Mouse (Mus musculus): ENCODE data around the gene Xirp2. TPM values are rescaled to one million over a fixed set of nuclear protein-coding genes. Genes with fewer than 3 reads are reported as not detected.

Gene Xirp2
- total and polyA plus RNA-seq, 3 experiments, result not detected

DNA sequence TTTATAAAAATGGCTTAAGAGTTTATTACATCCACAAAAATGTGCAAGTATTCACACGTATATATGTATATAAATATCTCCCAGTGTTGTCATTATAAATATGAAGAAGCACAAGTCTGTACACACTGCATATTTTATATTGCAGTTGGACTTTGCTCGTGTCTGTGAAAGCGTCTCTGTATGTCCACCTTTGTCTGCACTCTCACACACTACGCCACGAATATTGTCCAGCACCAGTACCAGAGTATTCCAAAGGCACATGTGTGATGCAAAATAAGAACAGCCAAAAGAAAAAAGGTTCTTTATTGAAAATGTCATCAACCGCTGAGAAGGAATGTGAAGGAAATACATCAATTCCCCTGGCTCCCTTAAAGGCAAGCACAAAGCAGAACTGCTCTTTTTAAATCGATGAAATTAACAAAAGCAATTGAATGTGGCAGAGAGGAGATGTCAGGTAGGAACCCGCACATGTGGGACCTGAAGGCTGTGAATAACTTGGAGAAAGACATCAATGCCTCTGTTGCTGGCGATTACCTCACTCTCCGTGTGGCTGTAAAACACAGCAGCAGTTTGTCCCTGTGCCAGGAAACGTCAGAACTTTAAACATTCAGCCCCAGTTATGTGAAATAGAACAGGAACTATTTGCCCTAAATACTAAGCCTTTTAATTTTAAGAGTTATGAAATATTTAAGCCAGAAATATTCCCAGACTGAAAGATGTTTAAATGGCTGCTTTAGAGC is 96.3 kb downstream of the Xirp2 start:
- dilution Hi-C loops (cut with MboI; ENCODE audit: extremely low pct_ligation_motif_present, extremely low pct_unique_long_range_greater_than_20kb, low sequenced_read_pairs), result no loop called here
- TF ChIP-seq ZNF384 (IDR thresholded peaks at IDR 0.05; ENCODE audit: low read depth, low read length), result no peak
- no peak for TF ChIP-seq JUN (IDR thresholded peaks at IDR 0.05; ENCODE audit: insufficient read depth, low read depth, low read length)
- TF ChIP-seq JUND (conservative IDR thresholded peaks at IDR 0.05; ENCODE audit: low read depth, low read length), result no peak
- TF ChIP-seq ETS1 (conservative IDR thresholded peaks at IDR 0.05; ENCODE audit: low read depth, low read length), result no peak
- TF ChIP-seq USF1 (IDR thresholded peaks at IDR 0.05; ENCODE audit: low read depth, low read length), result no peak
- no peak for TF ChIP-seq ZC3H11A (IDR thresholded peaks at IDR 0.05; ENCODE audit: low read depth, low read length)
- TF ChIP-seq NRF1 (IDR thresholded peaks at IDR 0.05; ENCODE audit: low read depth, low read length), result no peak
- TF ChIP-seq CTCF (conservative IDR thresholded peaks at IDR 0.05 in 1 of 2, IDR thresholded peaks at IDR 0.05 in 1 of 2; ENCODE audit: low read depth in 2 of 2, low read length in 2 of 2), result no peak
- no peak for TF ChIP-seq RCOR1 (conservative IDR thresholded peaks at IDR 0.05; ENCODE audit: low read depth, low read length)
- TF ChIP-seq GABPA (IDR thresholded peaks at IDR 0.05; ENCODE audit: insufficient replicate concordance, low read depth, low read length), result no peak
- TF ChIP-seq USF2 (conservative IDR thresholded peaks at IDR 0.05; ENCODE audit: low read depth, low read length), result no peak
- no peak for TF ChIP-seq BHLHE40 (IDR thresholded peaks at IDR 0.05; ENCODE audit: low read depth, low read length)
- no peak for TF ChIP-seq UBTF (IDR thresholded peaks at IDR 0.05; ENCODE audit: low read depth, low read length)
- no peak for TF ChIP-seq ZMIZ1 (IDR thresholded peaks at IDR 0.05; ENCODE audit: low read depth, low read length)

GRCm38 (mm10) chr2:67544426-67544825 is 98.6 kb downstream of the Xirp2 start:
- Histone ChIP-seq H3K27ac (ENCODE audit: insufficient read depth, low read depth) (no peak overlapping the region), H3K4me2 (ENCODE audit: insufficient read depth, low read depth, poor library complexity, severe bottlenecking) (no peak overlapping the region), H3K27me3 (replicated peaks) (no peaks in the 10 kb centered on the region), H3K36me3 (replicated peaks in 1 of 2; ENCODE audit: control insufficient read depth in 1 of 2, insufficient read depth in 1 of 2, low read length in 1 of 2) (no peaks in the 10 kb centered on the region), H3K9ac (ENCODE audit: insufficient read depth, low read depth) (no peak overlapping the region), H3K79me2 (replicated peaks; ENCODE audit: control insufficient read depth, extremely low read depth, insufficient read depth, poor library complexity, severe bottlenecking) (no peaks in the 10 kb centered on the region), H3K4me3 (replicated peaks in 1 of 3; ENCODE audit: low read depth in 2 of 3, low read length in 2 of 3, poor library complexity in 1 of 3) (no peak overlapping the region), H3K9me3 (replicated peaks; ENCODE audit: low read length) (peaks cover 43% of the 10 kb centered on the region), H3K4me1 (ENCODE audit: control insufficient read depth in 1 of 2, insufficient read depth in 2 of 2) (no peaks in the 10 kb centered on the region)
- DNase-seq (ENCODE audit: extremely low read depth), result no peak
- TF ChIP-seq USF1 (IDR thresholded peaks at IDR 0.05; ENCODE audit: low read depth, low read length) (no peak), MXI1 (IDR thresholded peaks at IDR 0.05; ENCODE audit: low read depth, low read length) (no peak), PAX5 (IDR thresholded peaks at IDR 0.05; ENCODE audit: low read length) (no peak), MAZ (IDR thresholded peaks at IDR 0.05; ENCODE audit: low read depth, low read length) (no peak), ZNF384 (IDR thresholded peaks at IDR 0.05; ENCODE audit: low read depth, low read length) (no peak), MAFK (IDR thresholded peaks at IDR 0.05; ENCODE audit: insufficient replicate concordance, low read length) (no peak), NELFE (IDR thresholded peaks at IDR 0.05; ENCODE audit: low read depth, low read length) (no peak), MYC (IDR thresholded peaks at IDR 0.05; ENCODE audit: low read depth, low read length) (no peak), E2F4 (IDR thresholded peaks at IDR 0.05; ENCODE audit: insufficient replicate concordance, low read depth, low read length) (no peak), POLR2A (IDR thresholded peaks at IDR 0.05; ENCODE audit: low read depth, low read length) (no peak), MEF2A (IDR thresholded peaks at IDR 0.05; ENCODE audit: borderline replicate concordance, low read depth, low read length) (no peak), TCF12 (IDR thresholded peaks at IDR 0.05; ENCODE audit: low read depth, low read length) (no peak), ZMIZ1 (IDR thresholded peaks at IDR 0.05; ENCODE audit: low read depth, low read length) (no peak), USF2 (conservative IDR thresholded peaks at IDR 0.05; ENCODE audit: low read depth, low read length) (no peak), CHD1 (IDR thresholded peaks at IDR 0.05; ENCODE audit: low read depth, low read length) (no peak), HCFC1 (IDR thresholded peaks at IDR 0.05; ENCODE audit: low read depth, low read length) (no peak)
- in situ Hi-C loops (cut with MboI; ENCODE audit: low pct_ligation_motif_present, low pct_unique_long_range_greater_than_20kb, low sequenced_read_pairs) (no loop called here), dilution Hi-C loops (cut with MboI; ENCODE audit: extremely low pct_ligation_motif_present, extremely low pct_unique_long_range_greater_than_20kb, low sequenced_read_pairs) (no loop called here)

More for the DNA sequence above, 96.3 kb downstream of the Xirp2 start:
- Histone ChIP-seq H3K79me2 (replicated peaks; ENCODE audit: control insufficient read depth, extremely low read depth, insufficient read depth, poor library complexity, severe bottlenecking) (no peaks in the 10 kb centered on the region), H3K9ac (ENCODE audit: insufficient read depth, low read depth) (no peak overlapping the region), H3K27ac (ENCODE audit: insufficient read depth, low read depth) (no peak overlapping the region), H3K4me2 (ENCODE audit: insufficient read depth, low read depth, poor library complexity, severe bottlenecking) (no peak overlapping the region), H3K4me1 (ENCODE audit: control insufficient read depth in 1 of 2, insufficient read depth in 2 of 2) (no peaks in the 10 kb centered on the region), H3K27me3 (replicated peaks) (no peaks in the 10 kb centered on the region), H3K4me3 (replicated peaks in 1 of 3; ENCODE audit: low read depth in 2 of 3, low read length in 2 of 3, poor library complexity in 1 of 3) (no peak overlapping the region), H3K36me3 (replicated peaks in 1 of 2; ENCODE audit: control insufficient read depth in 1 of 2, insufficient read depth in 1 of 2, low read length in 1 of 2) (no peaks in the 10 kb centered on the region), H3K9me3 (replicated peaks; ENCODE audit: low read length) (peaks cover 54% of the 10 kb centered on the region)
- DNase-seq (ENCODE audit: extremely low read depth), result no peak
- in situ Hi-C loops (cut with MboI; ENCODE audit: low pct_ligation_motif_present, low pct_unique_long_range_greater_than_20kb, low sequenced_read_pairs), result no loop called here
